Comparison of ENCODE assay signal across 11 mouse cellular contexts in the genomic region with DNA sequence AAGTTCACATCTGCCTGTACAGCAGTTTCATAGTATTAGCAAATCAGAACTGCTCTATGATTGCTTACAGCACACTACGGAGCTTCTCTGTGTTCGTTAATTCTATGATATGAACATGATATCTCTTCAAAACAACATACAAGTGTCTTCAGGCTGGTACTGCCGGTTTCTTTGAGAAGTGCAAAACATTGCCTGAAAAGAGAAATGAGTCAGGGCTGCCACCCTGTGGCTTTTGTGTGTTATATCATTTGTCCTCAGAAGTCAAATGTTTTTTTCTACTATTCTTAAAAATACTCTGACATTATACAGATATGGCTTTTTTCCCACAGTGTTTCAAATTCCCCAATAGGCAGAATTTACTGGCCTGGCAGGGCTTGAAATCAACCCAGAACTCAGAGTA. TPM values are rescaled to one million over a fixed set of nuclear protein-coding genes. Genes with fewer than 3 reads are reported as not detected.
DNase-seq lines count a peak whose midpoint lies in the region; ATAC-seq and TF ChIP-seq lines count a peak whose summit lies in the region.
"Had no signal": no experiment of that assay in that cellular context is flagged by ENCODE, and none has a peak within 500 bp of the region (broad histone marks: within the 10 kb centered on the region; RNA-seq: fewer than 3 reads in every experiment).

No protein-coding gene starts in this region.

- peak; percentile 63 for ATAC-seq in megakaryocyte progenitor cell, adult 5-6 weeks (replicated peaks; ENCODE audit: poor library complexity)

- no peak overlapping the region for H3K4me3 ChIP-seq in lung, adult 2 months (replicated peaks; ENCODE audit: extremely low read depth, low read depth, low read length)
- no peak overlapping the region for H3K4me3 ChIP-seq in thymus, adult 2 months (ENCODE audit: control insufficient read depth, insufficient read depth, low read length)
- H3K4me3 ChIP-seq: embryonic facial prominence, embryonic 15.5 days; kidney, embryonic 15.5 days; limb, embryonic 15.5 days had no signal

- TF ChIP-seq CTCF in lung, adult 2 months (IDR thresholded peaks at IDR 0.05; ENCODE audit: insufficient read depth, low read length) = peak; percentile 9; the same call in 1 of the 2 replicates
- TF ChIP-seq CTCF in thymus, adult 2 months (IDR thresholded peaks at IDR 0.05; ENCODE audit: borderline replicate concordance, control insufficient read depth, extremely low read depth, insufficient read depth, low read length, poor library complexity) = no peak

- intact Hi-C loops in heart, postnatal 14 days (cut with DNase I) = no loop called here

- no peaks in the 10 kb centered on the region for H3K27me3 ChIP-seq in thymus, adult 2 months (ENCODE audit: control insufficient read depth, insufficient read depth, low read length)
- H3K27me3 ChIP-seq: embryonic facial prominence, embryonic 15.5 days; kidney, embryonic 15.5 days; limb, embryonic 15.5 days had no signal

- 0 out of 2 replicates have a peak, but pooled peaks cover 3% of the 10 kb centered on the region for H3K4me1 ChIP-seq in lung, adult 2 months (ENCODE audit: control insufficient read depth, insufficient read depth, low read length)
- H3K4me1 ChIP-seq in thymus, adult 2 months (replicated peaks; ENCODE audit: control insufficient read depth, insufficient read depth, low read length) = no peaks in the 10 kb centered on the region
- H3K4me1 ChIP-seq: embryonic facial prominence, embryonic 15.5 days; kidney, embryonic 15.5 days; limb, embryonic 15.5 days had no signal

- DNase-seq in heart, adult 11 months = peak; percentile 22
- DNase-seq in heart, postnatal 14 days = no peak
- DNase-seq in lung, adult 2 months = no peak
- DNase-seq in lung, adult 18-20 months = no peak
- peak; percentile 43 for DNase-seq in ZHBTc4 (ENCODE audit: low read depth, low spot score)
- DNase-seq in spleen, postnatal 4 days (ENCODE audit: low spot score in 2 of 2) = no peak
- DNase-seq in thymus, adult 2 months = no peak

- whole genome bisulfite sequencing in lung, adult 2 months = 35% methylated on average over 3 of the region's 3 CpGs
- 46% methylated on average over 3 of the region's 3 CpGs for WGBS in thymus, adult 2 months

- no peak for TF ChIP-seq POLR2A in lung, adult 2 months (IDR thresholded peaks at IDR 0.05; ENCODE audit: borderline replicate concordance, extremely low read depth, low read depth, low read length)
- TF ChIP-seq POLR2A in thymus, adult 2 months (IDR thresholded peaks at IDR 0.05; ENCODE audit: control insufficient read depth, extremely low read depth, insufficient read depth, low read length, poor library complexity) = no peak

- H3K27ac ChIP-seq in thymus, adult 2 months (ENCODE audit: control insufficient read depth, insufficient read depth, low read length) = no peak overlapping the region
- H3K27ac ChIP-seq: embryonic facial prominence, embryonic 15.5 days; kidney, embryonic 15.5 days; limb, embryonic 15.5 days had no signal

- H3K36me3 ChIP-seq in thymus, adult 2 months (ENCODE audit: control insufficient read depth, insufficient read depth, low read length) = no peaks in the 10 kb centered on the region
- H3K36me3 ChIP-seq: kidney, embryonic 15.5 days had no signal

RNA-seq across cellular contexts. Expression of a gene that starts 22.5 kb away (rescaled TPM):
- total RNA-seq in heart, postnatal 14 days (2021) = 1 to 10 TPM; 3.5 to 4.9 TPM
- polyA plus RNA-seq in lung, adult 2 months (2012; rRNA removed) = 9.4 and 13.7 TPM in 2 replicates
- 64.9 and 95.9 TPM in 2 replicates for total RNA-seq in megakaryocyte progenitor cell, adult 5-6 weeks (2015)
- total RNA-seq in megakaryocyte progenitor cell, adult 5-6 weeks (2017) = 33.3 and 46.0 TPM in 2 replicates
- polyA plus RNA-seq in thymus, adult 2 months (2012; rRNA removed) = 6.1 and 6.5 TPM in 2 replicates

Comparison
In these comparisons a context has a peak if more than half of its experiments do, and no peak if none do; other contexts are left out.
1. DNase-seq: peak in heart, adult 11 months (single experiment) and ZHBTc4 (single experiment); none in heart, postnatal 14 days (0 of 2), lung, adult 2 months (single experiment), lung, adult 18-20 months (0 of 2), spleen, postnatal 4 days (0 of 2) and thymus, adult 2 months (single experiment).
2. RNA of a gene that starts 22.5 kb away (total RNA-seq): 33.3 to 95.9 TPM in megakaryocyte progenitor cell, adult 5-6 weeks; 3.5 to 4.9 TPM in heart, postnatal 14 days; every median in the first group is over 4 times any median in the second.